Mouse (Mus musculus) adipocyte (in vitro differentiated cells): ENCODE data around the gene Ptprh.
"Not testable (repeated sequence)": the region's sequence is repeated elsewhere in the genome, so short reads cannot be mapped to it uniquely, and the experiment has no call there.

ENCODE experiments used
- DNase-seq: peaks from one replicate; pipeline ENCODE4 v3.0.0-alpha.2; 2016; ENCODE audit warnings: low spot score

Ptprh gene

DNA sequence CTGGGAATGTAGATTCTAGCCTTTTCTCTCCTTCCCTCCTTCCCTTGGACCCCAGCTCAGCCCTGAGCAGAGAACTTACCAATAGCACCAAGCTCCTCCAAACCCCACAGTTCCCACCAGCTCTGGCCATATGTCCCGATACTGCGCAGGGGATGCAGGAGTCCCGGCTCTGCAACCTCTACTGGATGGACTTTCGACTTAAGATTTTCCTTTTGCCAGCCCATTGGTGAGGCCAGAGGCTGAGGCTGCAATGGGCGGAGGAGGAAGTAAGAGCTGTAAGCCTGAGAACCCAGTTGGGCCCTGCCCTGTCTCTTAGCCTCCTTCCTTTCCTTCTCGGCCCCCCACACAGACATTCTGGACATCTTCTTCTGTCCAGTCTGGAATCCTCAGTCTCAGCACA is 872 bp downstream of the Ptprh start:
- no peak for DNase-seq

DNA sequence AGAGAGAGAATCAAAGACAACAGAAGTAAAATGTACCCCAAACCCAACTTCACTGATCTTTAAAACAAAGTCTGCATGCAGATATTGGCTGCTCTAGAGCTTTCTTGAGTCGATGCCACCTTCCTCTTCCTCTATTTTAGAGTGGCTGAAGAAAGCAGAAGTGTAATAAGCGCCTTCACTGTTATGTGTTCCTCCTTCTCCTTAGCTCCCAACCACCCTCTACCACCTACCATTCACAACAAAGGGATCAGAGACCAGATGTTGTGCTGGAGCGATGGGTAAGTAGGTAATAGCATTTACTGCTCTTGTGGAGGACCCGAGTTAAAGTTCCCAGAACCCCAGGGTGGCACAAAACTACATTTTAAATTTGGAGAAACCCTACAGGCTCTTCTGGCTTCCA is 6.8 kb downstream of the Ptprh start:
- not testable (repeated sequence) for DNase-seq

GRCm38 (mm10) chr7:4581481-4581880 is 22.4 kb downstream of the Ptprh start:
- not testable (repeated sequence) for DNase-seq

DNA sequence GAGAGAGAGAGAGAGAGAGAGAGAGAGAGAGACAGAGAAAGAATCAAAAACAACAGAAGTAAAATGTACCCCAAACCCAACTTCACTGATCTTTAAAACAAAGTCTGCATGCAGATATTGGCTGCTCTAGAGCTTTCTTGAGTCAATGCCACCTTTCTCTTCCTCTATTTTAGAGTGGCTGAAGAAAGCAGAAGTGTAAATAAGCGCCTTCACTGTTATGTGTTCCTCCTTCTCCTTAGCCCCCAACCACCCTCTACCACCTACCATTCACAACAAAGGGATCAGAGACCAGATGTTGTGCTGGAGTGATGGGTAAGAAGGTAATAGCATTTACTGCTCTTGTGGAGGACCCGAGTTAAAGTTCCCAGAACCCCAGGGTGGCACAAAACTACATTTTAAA is 31.5 kb downstream of the Ptprh start:
- not testable (repeated sequence) for DNase-seq

- no peak for DNase-seq
Observed at GRCm38 (mm10) chr7:4562660-4563059, 41.2 kb downstream of the Ptprh start.

DNA sequence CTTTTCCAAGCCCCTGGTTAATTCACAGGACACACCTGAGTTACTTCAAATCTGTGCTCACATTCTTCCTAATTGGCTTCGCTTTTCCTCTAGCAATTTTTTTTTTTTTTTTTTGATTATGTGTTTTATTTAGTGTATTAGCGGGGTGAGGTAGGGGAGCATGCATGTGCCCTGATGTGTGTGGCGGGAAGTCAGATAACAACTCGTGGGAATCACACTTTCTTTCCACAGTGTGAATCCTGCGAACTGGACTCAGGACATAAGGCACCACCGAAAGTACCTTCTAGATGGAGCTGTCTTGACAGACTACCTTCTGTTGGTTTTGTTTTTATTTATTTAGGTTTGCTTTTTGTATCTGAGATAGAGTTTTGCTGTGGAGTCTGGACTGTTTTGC is 46.7 kb downstream of the Ptprh start:
- DNase-seq = no peak

GRCm38 (mm10) chr7:4556256-4557166 is 47.3 kb downstream of the Ptprh start:
- DNase-seq = peak; percentile 88

GRCm38 (mm10) chr7:4547221-4547641 is 56.6 kb downstream of the Ptprh start, which contains the start of gene Syt5:
Gene Syt5 (minus strand): TSS chr7:4547541.
- no peak for DNase-seq

DNA sequence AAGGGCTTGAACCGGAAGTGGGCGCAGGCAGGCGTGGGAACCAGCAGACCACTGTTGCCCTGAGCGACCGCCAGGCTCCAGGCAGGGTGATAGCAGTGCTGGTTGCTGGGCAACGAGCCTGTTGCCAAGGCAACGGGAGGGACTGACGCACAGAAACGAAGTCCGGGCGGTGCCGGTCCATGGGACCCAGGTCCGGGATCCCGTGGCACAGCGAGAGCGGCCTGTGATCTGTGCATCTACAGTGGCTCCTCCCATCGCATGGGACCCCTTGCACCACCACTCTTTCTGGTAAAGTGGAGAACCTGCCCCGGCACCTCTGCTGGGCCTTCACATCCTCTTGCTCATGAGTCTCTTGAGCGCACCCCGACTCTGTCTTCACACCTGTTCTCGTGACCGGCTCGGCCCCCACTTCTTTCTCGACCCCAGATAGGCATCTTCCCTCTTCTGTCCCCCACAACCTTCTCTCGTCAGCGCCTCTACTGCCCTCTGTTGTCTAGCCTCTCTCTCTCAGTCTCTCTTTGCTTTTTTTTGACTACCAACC is 57.2 kb downstream of the Ptprh start:
- no peak for DNase-seq

- DNase-seq = no peak
Observed at GRCm38 (mm10) chr7:4546050-4546449, 57.8 kb downstream of the Ptprh start.

DNA sequence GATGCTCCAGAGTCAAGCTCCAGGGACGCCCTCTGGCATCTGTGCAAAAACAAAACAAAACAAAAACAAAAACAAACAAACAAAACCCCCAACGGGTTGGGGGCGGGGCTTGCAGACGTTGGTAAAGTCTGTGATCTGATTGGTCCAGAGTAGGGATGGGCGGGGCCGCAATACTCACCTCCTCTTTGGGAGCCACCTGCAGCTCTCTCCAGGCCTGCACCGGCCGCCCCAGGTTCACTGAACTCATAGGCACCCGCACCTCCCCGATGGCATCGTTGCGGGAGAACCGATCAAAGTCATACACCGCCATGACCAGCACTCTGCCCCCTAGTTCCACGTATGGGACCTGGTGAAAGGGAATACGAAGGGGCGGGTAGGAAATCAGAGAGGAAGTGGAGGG is 61.8 kb downstream of the Ptprh start:
- DNase-seq = no peak

- no peak for DNase-seq
Observed at GRCm38 (mm10) chr7:4541344-4541743, 62.5 kb downstream of the Ptprh start.

DNA sequence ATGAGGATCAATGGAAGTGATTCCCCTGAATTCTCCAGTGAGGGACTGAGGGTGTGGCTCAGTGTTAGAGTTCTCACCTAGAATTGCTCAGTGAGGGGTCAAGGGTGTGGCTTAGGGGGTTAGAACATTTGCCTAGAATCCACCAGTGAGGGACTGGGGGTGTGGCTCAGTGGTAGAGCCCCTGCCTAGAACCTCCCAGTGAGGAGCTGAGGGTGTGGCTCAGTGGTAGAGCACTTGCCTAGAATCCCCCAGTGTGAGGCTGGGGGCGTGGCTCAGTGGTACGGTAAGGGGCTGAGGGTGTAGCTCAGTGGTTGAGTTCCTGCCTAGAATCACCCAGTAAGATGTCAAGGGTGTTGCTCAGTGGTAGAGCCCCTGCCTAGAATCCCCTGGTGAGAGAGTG is 64.8 kb downstream of the Ptprh start:
- no peak for DNase-seq

DNA sequence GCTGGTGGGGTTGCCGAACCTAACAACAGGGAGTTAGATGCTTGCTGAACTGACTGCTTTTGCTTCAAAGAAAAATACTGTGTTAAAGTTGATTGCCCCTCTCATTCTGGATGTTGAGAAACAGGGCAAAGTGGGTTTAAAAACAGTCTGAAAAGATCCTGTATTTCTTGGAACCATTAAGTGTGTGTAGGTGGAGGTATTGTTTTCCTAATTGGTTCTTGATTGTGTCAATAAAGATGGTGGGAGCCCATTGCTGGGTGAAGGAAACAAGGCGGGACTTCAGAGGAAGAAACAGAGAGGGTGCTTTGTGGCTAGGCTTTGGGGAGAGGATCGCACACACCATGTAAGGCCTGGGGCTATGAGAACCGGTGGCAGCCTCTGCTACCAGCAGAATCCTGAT is 66.7 kb downstream of the Ptprh start:
- DNase-seq = no peak

DNA sequence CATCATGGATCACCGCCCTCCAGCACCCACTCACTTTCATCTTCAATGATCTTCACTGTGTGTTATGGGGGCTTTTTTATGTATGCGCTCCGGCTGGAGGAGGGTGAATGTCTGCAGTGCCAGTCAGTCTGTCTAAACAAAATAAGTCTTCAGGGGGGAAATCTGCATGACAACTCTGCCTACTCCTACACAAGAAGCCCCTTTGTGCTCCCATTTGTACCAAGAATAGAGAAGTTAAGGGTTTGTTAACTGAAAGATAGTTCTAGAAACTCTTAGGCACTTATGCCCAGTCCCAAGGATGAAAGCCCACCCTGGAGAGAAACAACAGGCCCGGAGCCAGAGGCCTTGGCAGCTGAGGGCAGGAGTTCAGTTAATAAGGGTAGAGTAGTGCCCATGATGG is 67.5 kb downstream of the Ptprh start:
- DNase-seq = no peak

DNA sequence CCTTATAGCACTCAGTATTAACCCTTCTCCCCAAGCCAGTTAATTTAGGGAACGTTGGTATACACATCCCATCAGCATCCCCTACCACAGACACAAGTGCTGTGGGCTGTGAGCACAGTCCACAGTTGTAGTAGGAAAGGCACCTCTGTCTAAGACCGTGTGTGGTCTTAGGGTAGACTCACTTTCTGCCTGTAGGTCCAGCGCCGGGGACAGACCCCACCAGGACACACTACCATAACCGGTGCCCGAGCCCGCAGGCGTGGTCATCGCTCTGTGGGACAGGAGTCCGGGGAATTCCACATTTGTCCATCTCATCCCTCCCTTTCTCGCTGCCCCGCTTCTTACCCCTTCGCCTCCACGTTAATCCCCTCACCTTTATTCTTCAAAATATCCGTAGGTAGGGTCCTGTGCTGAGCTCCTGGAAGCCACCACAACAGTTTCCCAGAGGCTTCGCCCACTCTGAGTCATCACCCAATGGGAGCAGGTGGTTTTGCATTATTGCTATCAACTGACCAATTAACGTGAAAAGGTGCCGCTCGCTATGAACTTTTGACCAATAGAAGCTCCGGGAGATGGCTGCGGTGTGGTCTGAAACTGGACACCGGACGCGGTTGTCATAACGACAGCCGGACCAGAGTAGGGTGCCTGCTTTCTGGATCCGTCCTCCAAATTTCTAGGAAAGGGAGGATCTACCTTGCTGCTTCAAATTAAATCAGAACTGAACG is 71.7 kb downstream of the Ptprh start, which contains the start of gene Dnaaf3:
Gene Dnaaf3, minus strand, starts transcription at position 449 of the 725 bp plus-strand sequence.
- DNase-seq = no peak

DNA sequence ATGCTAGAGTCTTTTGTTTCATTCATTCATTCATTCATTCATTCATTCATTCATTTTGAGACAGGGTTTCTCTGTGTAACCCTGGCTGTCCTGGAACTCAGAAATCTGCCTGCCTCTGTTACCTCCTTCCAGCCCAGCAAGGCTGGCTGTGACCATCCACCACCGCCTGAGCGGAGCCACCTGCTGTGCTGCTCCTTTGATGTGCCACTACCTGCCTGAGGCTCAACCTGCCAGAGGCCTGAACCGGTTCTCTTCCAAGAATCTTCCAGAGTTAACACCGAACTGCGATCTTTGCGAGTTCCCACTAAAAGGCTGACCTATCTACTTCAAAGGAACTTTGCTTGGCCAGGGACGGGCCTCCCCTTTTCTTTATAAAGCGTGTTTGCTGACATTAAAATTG is 73.7 kb downstream of the Ptprh start:
- not testable (repeated sequence) for DNase-seq

DNA sequence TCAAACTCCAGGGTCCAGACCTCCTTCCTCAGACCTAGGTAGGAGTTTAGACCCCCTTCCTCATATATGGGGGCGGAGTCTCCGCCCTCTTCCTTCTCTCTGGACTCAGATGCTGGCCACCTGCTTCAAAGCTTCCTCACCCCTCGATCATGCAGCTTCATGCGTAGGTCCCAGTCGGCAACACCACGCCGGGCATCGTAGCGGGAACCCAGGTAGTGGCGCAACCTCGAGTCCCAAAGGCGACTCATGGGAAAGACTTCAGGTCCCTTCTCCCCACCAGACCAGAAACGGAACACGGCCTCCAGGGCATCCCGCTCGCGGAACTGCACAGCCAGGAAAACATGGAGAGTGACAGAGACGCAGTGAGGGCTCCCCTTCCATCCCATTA is 76.5 kb downstream of the Ptprh start:
- no peak for DNase-seq

- peak; percentile 37 for DNase-seq
Observed at GRCm38 (mm10) chr7:4526341-4527301, 77.2 kb downstream of the Ptprh start.

GRCm38 (mm10) chr7:4524212-4524922 is 79.5 kb downstream of the Ptprh start, which contains the start of gene Tnni3:
Gene Tnni3 (minus strand): TSS chr7:4524229.
- DNase-seq = peak; percentile 16
